Mouse (Mus musculus) cerebellum, postnatal 36 days (tissue): ENCODE measurements around the gene Plxnb2.

Experiments used
- DNase-seq, 2 experiments: peaks; one replicate each; pipeline ENCODE4 v3.0.0; 2021 to 2022; ENCODE audit warnings: mixed read lengths in 2 of 2

Plxnb2 gene

GRCm38 (mm10) chr15:89148496-89149270, 31.9 kb downstream of the Plxnb2 start:
- no peak for DNase-seq

GRCm38 (mm10) chr15:89147895-89148294, 32.7 kb downstream of the Plxnb2 start:
- no peak for DNase-seq

- no peak for DNase-seq
Measured at GRCm38 (mm10) chr15:89147456-89147855, 33.1 kb downstream of the Plxnb2 start.

GRCm38 (mm10) chr15:89147024-89147423, 33.6 kb downstream of the Plxnb2 start:
- peak; percentile 48 to 67 for DNase-seq

GRCm38 (mm10) chr15:89146537-89146936, 34.1 kb downstream of the Plxnb2 start:
- peak; percentile 72 to 81 for DNase-seq

- DNase-seq = no peak
Measured at GRCm38 (mm10) chr15:89145813-89146350, 34.7 kb downstream of the Plxnb2 start.

GRCm38 (mm10) chr15:89144965-89145364, 35.6 kb downstream of the Plxnb2 start:
- DNase-seq = no peak

- DNase-seq = no peak
Measured at GRCm38 (mm10) chr15:89143134-89143533, 37.5 kb downstream of the Plxnb2 start.

GRCm38 (mm10) chr15:89141905-89142304, 38.7 kb downstream of the Plxnb2 start:
- no peak for DNase-seq

GRCm38 (mm10) chr15:89141443-89141842, 39.1 kb downstream of the Plxnb2 start:
- no peak for DNase-seq

- DNase-seq = peak; percentile 68 to 75
Measured at GRCm38 (mm10) chr15:89140659-89141252, 39.8 kb downstream of the Plxnb2 start, which contains the start of gene Mapk12. Mapk12 (minus strand) TSS chr15:89140703.

GRCm38 (mm10) chr15:89140048-89140658, 40.4 kb downstream of the Plxnb2 start:
- DNase-seq = peak; percentile 76 to 77

- no peak for DNase-seq
Measured at GRCm38 (mm10) chr15:89138531-89138930, 42.1 kb downstream of the Plxnb2 start.

GRCm38 (mm10) chr15:89138046-89138405, 42.6 kb downstream of the Plxnb2 start:
- peak; percentile 40 to 56 for DNase-seq

GRCm38 (mm10) chr15:89137378-89138045, 43.1 kb downstream of the Plxnb2 start:
- DNase-seq = peak in 1 of 2 experiments; percentile 38

GRCm38 (mm10) chr15:89136461-89137155, 44.0 kb downstream of the Plxnb2 start:
- DNase-seq = peak in 1 of 2 experiments; percentile 1

- no peak for DNase-seq
Measured at GRCm38 (mm10) chr15:89131316-89131715, 49.3 kb downstream of the Plxnb2 start.

GRCm38 (mm10) chr15:89130245-89130644, 50.3 kb downstream of the Plxnb2 start:
- peak in 1 of 2 experiments; percentile 2 for DNase-seq

- DNase-seq = peak; percentile 94 to 98
Measured at GRCm38 (mm10) chr15:89128382-89129350, 51.9 kb downstream of the Plxnb2 start, which contains the start of gene Hdac10. Hdac10 (minus strand) TSS chr15:89128700.

- no peak for DNase-seq
Measured at GRCm38 (mm10) chr15:89127364-89127940, 53.1 kb downstream of the Plxnb2 start.

GRCm38 (mm10) chr15:89126622-89127021, 54.0 kb downstream of the Plxnb2 start:
- DNase-seq = no peak
